Mouse (Mus musculus) neural tube, embryonic 11.5 days (tissue): ENCODE results near the gene E2f8. TPM values are rescaled to one million over a fixed set of nuclear protein-coding genes. Genes with fewer than 3 reads are reported as not detected.
A peak's percentile ranks its signal among the peaks of the same experiment; 100 is the strongest.

ENCODE experiments used
- ATAC-seq: fragments of 200-750 bp; cut with Nextera tagmentation; 2 replicates; pipeline ENCODE4 v1.8.0; 2017; ENCODE audit warnings: moderate number of reproducible peaks, mild to moderate bottlenecking, moderate TSS enrichment, moderate library complexity; ENCODE audit not compliant: insufficient read depth, low FRiP score, low TSS enrichment
- DNase-seq: peaks from one replicate; pipeline ENCODE4 v3.0.0-alpha.2; 2015; ENCODE audit warnings: low spot score
- H3K27ac ChIP-seq: fragments of 300-500 bp; sonication (generic); 2 replicates; pipeline ENCODE4 v1.5.1; 2014; ENCODE audit warnings: low read depth, mild to moderate bottlenecking, low read length
- H3K27me3 ChIP-seq: fragments of 300-500 bp; sonication (generic); 2 replicates; pipeline ENCODE4 v1.6.1; 2014; ENCODE audit warnings: mild to moderate bottlenecking, low read length, mixed read lengths; ENCODE audit not compliant: control insufficient read depth, insufficient read depth
- H3K36me3 ChIP-seq: fragments of 300-500 bp; sonication (generic); 2 replicates; pipeline ENCODE4 v1.6.1; 2014; ENCODE audit warnings: mild to moderate bottlenecking, low read length, moderate library complexity, mixed read lengths; ENCODE audit not compliant: control insufficient read depth, insufficient read depth
- H3K4me1 ChIP-seq: fragments of 300-500 bp; sonication (generic); 2 replicates; pipeline ENCODE4 v1.6.1; 2014; ENCODE audit warnings: low read length, mixed read lengths; ENCODE audit not compliant: control insufficient read depth, insufficient read depth
- H3K4me2 ChIP-seq: fragments of 300-500 bp; sonication (generic); 2 replicates; pipeline ENCODE4 v1.6.1; 2014; ENCODE audit warnings: low read depth, mild to moderate bottlenecking, moderate library complexity
- H3K4me3 ChIP-seq: fragments of 300-500 bp; sonication (generic); 2 replicates; pipeline ENCODE4 v1.5.1; 2014; ENCODE audit warnings: low read depth, low read length
- H3K9ac ChIP-seq: fragments of 300-500 bp; sonication (generic); 2 replicates; pipeline ENCODE4 v1.6.1; 2014; ENCODE audit warnings: mild to moderate bottlenecking, low read length
- H3K9me3 ChIP-seq: fragments of 300-500 bp; sonication (generic); 2 replicates; pipeline ENCODE4 v1.6.1; 2016; ENCODE audit warnings: low read length; ENCODE audit not compliant: control insufficient read depth
- WGBS: fragments of 180-500 bp; shearing (Covaris S2); extraction: QIAGEN DNeasy Blood & Tissue Kit; methylation state at CpG from one replicate; pipeline ENCODE4 v1.1.7; 2014; 5-methylcytosine and 5-hydroxymethylcytosine counted together
- polyA plus RNA-seq: library from polyadenylated mRNA; unstranded; fragments of >200 nt; fragmentation: Nextera tagmentation; extraction: Ambion mirVana; gene quantifications from 2 replicates; pipeline ENCODE4 v1.2.1, GENCODE M21; 2014

The E2f8 gene
- polyA plus RNA-seq, result 16.2 and 16.5 TPM in 2 replicates

DNA sequence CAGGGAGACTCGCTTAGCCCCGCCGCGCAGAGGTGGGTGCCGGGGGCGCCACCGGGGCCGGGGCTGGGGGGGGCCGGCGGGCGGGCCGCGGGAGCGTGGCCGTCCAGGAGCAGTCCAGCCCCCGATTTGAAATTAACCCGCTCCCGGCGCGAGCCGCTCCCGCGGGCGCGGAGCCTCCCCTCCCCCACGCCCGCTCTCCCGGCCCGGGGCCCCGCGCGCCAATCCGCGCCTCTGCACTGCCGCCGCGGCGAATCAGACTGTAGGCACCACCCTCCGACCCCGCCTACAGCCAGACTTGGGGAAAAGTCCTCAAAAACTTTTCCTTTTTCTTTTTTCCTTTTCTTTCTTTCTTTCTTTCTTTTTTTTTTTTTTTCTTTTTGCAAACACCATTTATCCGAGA, at the start of gene E2f8:
E2f8 (minus strand) TSS at position 111 of the 400 bp plus-strand sequence.
- Histone ChIP-seq H3K27me3 (peaks cover 9% of the 10 kb centered on the region; the same call in 1 of the 2 replicates), H3K9me3 (no peaks in the 10 kb centered on the region), H3K4me2 (peak within 1 kb of the TSS; percentile 97), H3K36me3 (0 out of 2 replicates have a peak, but pooled peaks cover 5% of the 10 kb centered on the region), H3K4me1 (peaks cover 6% of the 10 kb centered on the region; the same call in 1 of the 2 replicates), H3K4me3 (peak within 1 kb of the TSS; percentile 80), H3K27ac (peak within 1 kb of the TSS; percentile 80), H3K9ac (peak within 1 kb of the TSS; percentile 88)
- WGBS, result 0% methylated on average over 32 of the region's 41 CpGs
- DNase-seq, result peak; percentile 88
- ATAC-seq, result peak; percentile 84

DNA sequence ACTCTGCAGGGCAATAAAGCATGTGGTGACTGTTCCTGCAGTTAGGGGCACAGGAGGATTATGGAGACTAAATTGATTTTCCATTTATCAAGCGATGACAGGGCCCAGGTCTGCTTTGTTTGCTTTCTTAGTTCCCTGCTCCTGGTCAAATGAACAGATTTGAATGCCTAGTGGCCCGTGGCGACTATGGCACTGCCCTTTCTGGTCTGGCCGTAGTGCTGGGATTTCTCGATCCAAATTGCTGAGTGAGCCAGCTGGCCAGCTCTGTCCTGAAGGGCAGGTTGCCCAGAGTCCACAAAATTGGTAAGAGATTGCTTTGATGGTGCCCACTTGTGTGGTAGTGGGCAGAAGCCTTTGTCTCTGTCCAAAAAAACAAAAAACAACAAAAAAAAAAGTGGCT, 49.0 kb upstream of the E2f8 start:
- no peak overlapping the region for H3K27ac ChIP-seq
- 40% methylated on average over 5 of the region's 5 CpGs for WGBS
- DNase-seq, result no peak

DNA sequence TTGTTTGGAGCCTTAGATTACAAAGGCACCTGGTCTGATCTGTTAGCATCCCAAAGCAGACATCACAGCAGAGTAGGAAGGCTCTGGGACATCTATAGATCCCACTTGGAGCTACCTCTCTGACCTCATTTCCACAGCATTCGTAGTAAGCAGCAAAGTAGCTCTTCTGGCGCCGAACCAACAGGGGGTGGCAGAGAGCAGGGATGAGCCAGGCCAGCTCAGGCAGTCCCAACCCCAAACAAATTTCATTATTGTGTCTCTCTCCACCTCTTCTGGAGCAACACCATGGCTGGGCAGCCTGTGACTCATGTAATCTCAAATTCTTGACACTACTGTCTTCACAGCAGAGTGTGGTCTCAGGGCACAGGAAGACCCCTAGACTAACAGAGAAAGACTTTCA, 47.0 kb upstream of the E2f8 start:
- Histone ChIP-seq H3K4me3 (no peak overlapping the region), H3K4me1 (0 out of 2 replicates have a peak, but pooled peaks cover 3% of the 10 kb centered on the region), H3K9me3 (no peaks in the 10 kb centered on the region), H3K4me2 (no peak overlapping the region), H3K36me3 (no peaks in the 10 kb centered on the region), H3K27me3 (no peaks in the 10 kb centered on the region), H3K27ac (no peak overlapping the region), H3K9ac (no peak overlapping the region)
- WGBS, result 10% methylated on average over 3 of the region's 3 CpGs
- ATAC-seq (no peak), DNase-seq (peak; percentile 77)

More for the DNA sequence above, 49.0 kb upstream of the E2f8 start:
- H3K4me2 ChIP-seq, result no peak overlapping the region
- H3K36me3 ChIP-seq, result no peaks in the 10 kb centered on the region
- H3K9me3 ChIP-seq, result no peaks in the 10 kb centered on the region
- H3K4me1 ChIP-seq, result 0 out of 2 replicates have a peak, but pooled peaks cover 3% of the 10 kb centered on the region
- H3K27me3 ChIP-seq, result no peaks in the 10 kb centered on the region
- ATAC-seq, result no peak
- no peak overlapping the region for H3K4me3 ChIP-seq
- H3K9ac ChIP-seq, result no peak overlapping the region

DNA sequence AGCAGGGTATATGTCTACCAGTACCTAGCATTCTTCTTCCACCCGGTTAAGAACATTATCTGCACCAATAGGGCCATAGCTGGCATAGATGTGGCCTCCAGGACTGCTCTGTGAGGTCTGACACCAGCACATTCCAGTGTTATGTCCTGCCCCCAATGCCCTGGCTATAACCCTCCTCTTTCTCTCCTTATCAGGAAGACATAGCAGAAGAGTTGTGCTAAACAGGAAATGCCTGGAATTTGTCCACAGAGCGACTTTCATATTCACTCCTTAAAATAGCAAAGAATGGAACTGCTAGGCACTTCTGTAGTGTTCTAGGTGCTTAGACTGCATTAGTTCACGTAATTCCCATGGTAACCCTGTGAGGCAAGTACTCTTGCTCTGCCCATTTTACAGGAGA, 43.8 kb upstream of the E2f8 start:
- H3K27ac ChIP-seq, result no peak overlapping the region
- no peak overlapping the region for H3K9ac ChIP-seq
- DNase-seq, result no peak
- H3K4me3 ChIP-seq, result no peak overlapping the region
- H3K36me3 ChIP-seq, result no peaks in the 10 kb centered on the region
- H3K27me3 ChIP-seq, result no peaks in the 10 kb centered on the region
- ATAC-seq, result no peak
- H3K9me3 ChIP-seq, result no peaks in the 10 kb centered on the region
- WGBS, result 83% methylated on average over 3 of the region's 3 CpGs
- H3K4me2 ChIP-seq, result no peak overlapping the region
- H3K4me1 ChIP-seq, result no peaks in the 10 kb centered on the region

DNA sequence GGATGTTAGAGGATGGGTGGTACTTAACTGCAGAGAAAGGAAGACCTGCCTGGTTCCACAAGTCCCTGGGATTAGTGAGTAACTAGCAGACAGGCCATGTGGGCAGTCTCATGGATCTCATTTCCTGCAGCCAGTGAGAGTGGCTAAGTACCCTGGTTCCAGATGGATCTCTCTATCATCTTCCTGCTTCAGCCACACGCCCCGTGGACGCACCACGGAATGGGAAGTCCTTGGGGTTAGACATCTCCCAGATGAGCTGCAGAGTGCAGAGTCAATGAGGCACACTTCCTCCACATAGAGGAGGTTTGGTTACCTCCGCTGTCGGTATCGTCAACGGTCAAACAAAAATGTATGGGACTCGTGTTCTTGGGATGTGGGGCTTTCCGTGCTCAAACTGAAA, 42.2 kb upstream of the E2f8 start:
- ATAC-seq, result no peak
- Histone ChIP-seq H3K9me3 (no peaks in the 10 kb centered on the region), H3K4me1 (no peaks in the 10 kb centered on the region), H3K27ac (no peak overlapping the region), H3K36me3 (no peaks in the 10 kb centered on the region), H3K9ac (no peak overlapping the region), H3K4me3 (no peak overlapping the region), H3K4me2 (no peak overlapping the region), H3K27me3 (no peaks in the 10 kb centered on the region)
- WGBS, result 72% methylated on average over 10 of the region's 10 CpGs
- no peak for DNase-seq

DNA sequence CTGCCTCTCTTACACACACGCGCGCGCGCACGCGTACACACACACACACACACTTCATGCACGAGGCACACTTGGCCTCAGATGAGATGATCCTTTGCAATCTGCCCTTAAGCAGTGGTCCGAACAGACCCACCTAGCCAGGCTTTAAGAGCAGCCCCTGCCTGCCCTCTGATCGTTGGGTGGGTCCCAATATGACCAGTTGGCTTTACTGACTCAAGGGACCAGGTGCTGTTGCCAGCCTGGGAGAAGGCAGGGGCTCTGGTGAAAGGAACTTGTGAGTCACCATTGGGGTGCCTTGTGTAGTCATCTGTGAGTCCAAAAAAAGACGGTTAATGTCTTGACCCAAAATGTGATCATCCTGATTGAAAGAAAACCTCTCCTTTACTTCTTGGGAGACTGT, 37.0 kb upstream of the E2f8 start:
- WGBS, result 33% methylated on average over 11 of the region's 11 CpGs
- Histone ChIP-seq H3K4me2 (no peak overlapping the region), H3K9me3 (no peaks in the 10 kb centered on the region), H3K36me3 (no peaks in the 10 kb centered on the region), H3K27ac (no peak overlapping the region), H3K4me1 (peaks cover 2% of the 10 kb centered on the region; the same call in 1 of the 2 replicates), H3K9ac (no peak overlapping the region), H3K27me3 (no peaks in the 10 kb centered on the region), H3K4me3 (no peak overlapping the region)
- no peak for ATAC-seq
- no peak for DNase-seq

DNA sequence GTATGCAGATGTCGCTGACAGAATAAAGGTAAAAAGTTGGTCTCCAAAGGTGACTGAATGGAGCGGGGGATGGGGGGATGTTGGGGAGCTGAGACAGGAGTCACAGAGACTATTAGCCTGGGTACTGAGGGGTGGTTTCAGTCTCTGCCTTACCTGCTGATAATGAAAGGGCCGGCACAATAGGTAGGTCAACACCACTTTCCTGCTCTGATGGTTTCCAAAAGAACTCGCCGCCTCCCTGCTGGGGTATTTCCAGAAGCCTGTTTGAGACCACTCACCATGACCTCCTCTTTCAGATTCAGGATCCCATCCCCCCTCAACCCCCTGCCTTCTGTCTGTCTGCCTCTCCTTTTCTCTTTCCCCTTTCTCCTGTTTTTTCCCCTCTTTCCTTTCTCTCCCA, 36.6 kb upstream of the E2f8 start:
- H3K36me3 ChIP-seq, result no peaks in the 10 kb centered on the region
- no peak overlapping the region for H3K9ac ChIP-seq
- H3K27me3 ChIP-seq, result no peaks in the 10 kb centered on the region
- H3K4me1 ChIP-seq, result peaks cover 2% of the 10 kb centered on the region; the same call in 1 of the 2 replicates
- DNase-seq (no peak), ATAC-seq (no peak)
- 20% methylated on average over 5 of the region's 5 CpGs for WGBS
- H3K9me3 ChIP-seq, result no peaks in the 10 kb centered on the region
- H3K4me3 ChIP-seq, result no peak overlapping the region
- no peak overlapping the region for H3K4me2 ChIP-seq
- H3K27ac ChIP-seq, result no peak overlapping the region

DNA sequence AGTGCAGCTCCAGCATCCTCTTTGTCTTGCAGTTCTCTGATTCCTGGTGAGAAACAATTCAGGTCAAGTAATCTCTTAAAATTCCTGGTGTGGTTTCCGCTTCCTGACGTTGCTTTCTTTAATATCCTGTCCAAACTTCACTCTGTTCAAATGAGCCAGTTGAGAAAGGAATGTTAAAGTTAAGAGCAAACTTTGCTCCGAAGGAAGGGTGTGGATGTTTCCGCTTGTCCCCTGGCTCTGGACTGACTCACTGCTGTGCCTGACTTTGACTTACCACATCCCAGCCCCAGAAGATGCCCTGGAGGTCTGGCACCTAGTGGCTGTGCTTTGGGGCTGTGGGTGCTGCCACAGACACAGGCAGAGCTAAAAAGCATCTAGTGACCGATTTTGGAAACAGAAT, 36.1 kb upstream of the E2f8 start:
- no peaks in the 10 kb centered on the region for H3K27me3 ChIP-seq
- ATAC-seq, result no peak
- H3K4me1 ChIP-seq, result peaks cover 2% of the 10 kb centered on the region; the same call in 1 of the 2 replicates
- H3K27ac ChIP-seq, result no peak overlapping the region
- WGBS, result 30% methylated on average over 5 of the region's 5 CpGs
- no peak overlapping the region for H3K4me2 ChIP-seq
- H3K9me3 ChIP-seq, result no peaks in the 10 kb centered on the region
- no peak overlapping the region for H3K4me3 ChIP-seq
- no peaks in the 10 kb centered on the region for H3K36me3 ChIP-seq
- DNase-seq, result no peak
- no peak overlapping the region for H3K9ac ChIP-seq

DNA sequence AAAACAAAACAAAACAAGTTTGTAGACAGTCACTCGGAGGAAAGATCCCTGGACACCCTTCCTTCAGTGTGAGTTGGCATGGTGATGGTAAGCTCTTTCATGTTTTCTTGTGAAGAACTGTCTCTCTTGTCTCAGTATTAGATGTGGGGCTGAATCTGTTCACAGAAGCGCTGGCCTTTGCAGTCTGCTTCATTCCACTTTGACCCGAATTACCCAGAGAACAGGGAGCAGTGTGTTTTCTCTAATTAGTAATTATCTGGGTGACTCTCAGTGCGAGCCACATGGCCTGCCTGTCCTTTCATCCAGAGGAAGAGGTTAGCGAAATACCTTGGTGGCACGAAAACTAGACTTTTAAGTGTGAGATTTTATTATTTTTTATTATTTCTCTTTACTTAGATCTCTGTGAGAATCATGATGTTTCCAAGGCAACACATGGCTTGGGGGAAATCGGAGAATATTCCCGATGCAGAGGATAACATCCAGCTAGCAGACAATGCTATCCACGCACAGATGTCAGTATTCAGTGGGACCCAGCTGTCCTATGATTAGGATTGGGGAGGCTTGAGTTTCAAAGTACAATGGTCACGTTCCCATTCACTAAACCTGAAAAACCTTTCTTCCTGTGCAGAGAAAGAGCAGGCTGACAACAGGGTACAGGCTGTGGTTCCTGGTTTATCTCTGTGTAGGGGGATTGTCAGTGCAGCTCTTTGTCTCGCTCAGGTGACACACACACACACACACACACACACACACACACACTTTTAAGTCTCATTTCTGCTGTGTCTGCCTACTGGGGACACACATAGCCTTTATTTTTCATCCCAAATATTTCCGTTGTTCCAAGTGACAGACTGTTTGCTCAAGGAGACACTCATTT, 33.5 kb upstream of the E2f8 start:
- H3K27me3 ChIP-seq, result no peaks in the 10 kb centered on the region
- DNase-seq, result no peak
- no peak overlapping the region for H3K4me3 ChIP-seq
- H3K4me1 ChIP-seq, result peaks cover 2% of the 10 kb centered on the region; the same call in 1 of the 2 replicates
- no peak overlapping the region for H3K9ac ChIP-seq
- WGBS, result 62% methylated on average over 12 of the region's 12 CpGs
- H3K9me3 ChIP-seq, result no peaks in the 10 kb centered on the region
- H3K27ac ChIP-seq, result no peak overlapping the region
- H3K4me2 ChIP-seq, result no peak overlapping the region
- no peak for ATAC-seq
- no peaks in the 10 kb centered on the region for H3K36me3 ChIP-seq
